Mouse (Mus musculus): ENCODE results near the gene Fcmr. TPM values are rescaled to one million over a fixed set of nuclear protein-coding genes. Genes with fewer than 3 reads are reported as not detected.

Gene Fcmr
- polyA plus RNA-seq, 1 experiment, result 16.2 TPM

GRCm38 (mm10) chr1:130879927-130880326 is 14.5 kb downstream of the Fcmr start:
- H3K27ac ChIP-seq (ENCODE audit: insufficient read depth, low read depth, low read length), result no peak overlapping the region
- DNase-seq, result no peak
- no peak overlapping the region for H3K4me3 ChIP-seq (ENCODE audit: insufficient read depth, low read depth, low read length)
- no peaks in the 10 kb centered on the region for H3K4me1 ChIP-seq (ENCODE audit: control insufficient read depth, insufficient read depth, low read length)
- no peaks in the 10 kb centered on the region for H3K27me3 ChIP-seq (replicated peaks; ENCODE audit: control insufficient read depth, insufficient read depth, low read length)
- WGBS, result 93% methylated on average over 7 of the region's 7 CpGs
- TF ChIP-seq CTCF (conservative IDR thresholded peaks at IDR 0.05; ENCODE audit: insufficient read depth, insufficient read length, low read depth, low read length) (no peak), POLR2A (IDR thresholded peaks at IDR 0.05; ENCODE audit: low read depth, low read length) (no peak)
- no peaks in the 10 kb centered on the region for H3K36me3 ChIP-seq (ENCODE audit: control insufficient read depth, insufficient read depth, low read length)

GRCm38 (mm10) chr1:130883146-130883545 is 17.7 kb downstream of the Fcmr start:
- Histone ChIP-seq H3K4me1 (ENCODE audit: control insufficient read depth, insufficient read depth, low read length) (no peaks in the 10 kb centered on the region), H3K27ac (ENCODE audit: insufficient read depth, low read depth, low read length) (no peak overlapping the region), H3K27me3 (replicated peaks; ENCODE audit: control insufficient read depth, insufficient read depth, low read length) (no peaks in the 10 kb centered on the region), H3K4me3 (ENCODE audit: insufficient read depth, low read depth, low read length) (no peak overlapping the region), H3K36me3 (ENCODE audit: control insufficient read depth, insufficient read depth, low read length) (no peaks in the 10 kb centered on the region)
- 83% methylated on average over 4 of the region's 4 CpGs for WGBS
- DNase-seq, result no peak
- TF ChIP-seq POLR2A (IDR thresholded peaks at IDR 0.05; ENCODE audit: low read depth, low read length) (no peak), CTCF (conservative IDR thresholded peaks at IDR 0.05; ENCODE audit: insufficient read depth, insufficient read length, low read depth, low read length) (no peak)

- H3K4me3 ChIP-seq (ENCODE audit: insufficient read depth, low read depth, low read length), result no peak within 1 kb of the TSS
- no peak within 1 kb of the TSS for H3K27ac ChIP-seq (ENCODE audit: insufficient read depth, low read depth, low read length)
- DNase-seq, result no peak
- no peaks in the 10 kb centered on the region for H3K36me3 ChIP-seq (ENCODE audit: control insufficient read depth, insufficient read depth, low read length)
- no peaks in the 10 kb centered on the region for H3K27me3 ChIP-seq (replicated peaks; ENCODE audit: control insufficient read depth, insufficient read depth, low read length)
- TF ChIP-seq CTCF (conservative IDR thresholded peaks at IDR 0.05; ENCODE audit: insufficient read depth, insufficient read length, low read depth, low read length) (no peak), POLR2A (IDR thresholded peaks at IDR 0.05; ENCODE audit: low read depth, low read length) (no peak)
- no peaks in the 10 kb centered on the region for H3K4me1 ChIP-seq (ENCODE audit: control insufficient read depth, insufficient read depth, low read length)
Measured at GRCm38 (mm10) chr1:130887354-130887753, 21.9 kb downstream of the Fcmr start, which contains the start of gene Il24. Il24 (minus strand) TSS chr1:130887454.

- Histone ChIP-seq H3K4me3 (ENCODE audit: insufficient read depth, low read depth, low read length) (no peak overlapping the region), H3K27me3 (replicated peaks; ENCODE audit: control insufficient read depth, insufficient read depth, low read length) (no peaks in the 10 kb centered on the region), H3K36me3 (ENCODE audit: control insufficient read depth, insufficient read depth, low read length) (no peaks in the 10 kb centered on the region), H3K27ac (ENCODE audit: insufficient read depth, low read depth, low read length) (no peak overlapping the region), H3K4me1 (ENCODE audit: control insufficient read depth, insufficient read depth, low read length) (no peaks in the 10 kb centered on the region)
- 79% methylated on average over 1 of the region's 1 CpGs for WGBS
- DNase-seq, result no peak
- TF ChIP-seq CTCF (conservative IDR thresholded peaks at IDR 0.05; ENCODE audit: insufficient read depth, insufficient read length, low read depth, low read length) (no peak), POLR2A (IDR thresholded peaks at IDR 0.05; ENCODE audit: low read depth, low read length) (no peak)
Measured at GRCm38 (mm10) chr1:130892446-130892845, 27.0 kb downstream of the Fcmr start.

GRCm38 (mm10) chr1:130893329-130894040 is 28.0 kb downstream of the Fcmr start:
- no peak overlapping the region for H3K4me3 ChIP-seq (ENCODE audit: insufficient read depth, low read depth, low read length)
- 46% methylated on average over 9 of the region's 9 CpGs for WGBS
- TF ChIP-seq CTCF (conservative IDR thresholded peaks at IDR 0.05; ENCODE audit: insufficient read depth, insufficient read length, low read depth, low read length) (no peak), POLR2A (IDR thresholded peaks at IDR 0.05; ENCODE audit: low read depth, low read length) (no peak)
- no peaks in the 10 kb centered on the region for H3K36me3 ChIP-seq (ENCODE audit: control insufficient read depth, insufficient read depth, low read length)
- H3K27me3 ChIP-seq (replicated peaks; ENCODE audit: control insufficient read depth, insufficient read depth, low read length), result no peaks in the 10 kb centered on the region
- H3K27ac ChIP-seq (ENCODE audit: insufficient read depth, low read depth, low read length), result no peak overlapping the region
- H3K4me1 ChIP-seq (ENCODE audit: control insufficient read depth, insufficient read depth, low read length), result no peaks in the 10 kb centered on the region
- no peak for DNase-seq

- Histone ChIP-seq H3K4me3 (ENCODE audit: insufficient read depth, low read depth, low read length) (no peak overlapping the region), H3K4me1 (ENCODE audit: control insufficient read depth, insufficient read depth, low read length) (no peaks in the 10 kb centered on the region), H3K27me3 (replicated peaks; ENCODE audit: control insufficient read depth, insufficient read depth, low read length) (no peaks in the 10 kb centered on the region), H3K36me3 (ENCODE audit: control insufficient read depth, insufficient read depth, low read length) (no peaks in the 10 kb centered on the region), H3K27ac (ENCODE audit: insufficient read depth, low read depth, low read length) (no peak overlapping the region)
- DNase-seq, result no peak
- no peak for TF ChIP-seq CTCF (conservative IDR thresholded peaks at IDR 0.05; ENCODE audit: insufficient read depth, insufficient read length, low read depth, low read length)
- no peak for TF ChIP-seq POLR2A (IDR thresholded peaks at IDR 0.05; ENCODE audit: low read depth, low read length)
- 89% methylated on average over 6 of the region's 6 CpGs for WGBS
Measured at GRCm38 (mm10) chr1:130894468-130894867, 29.0 kb downstream of the Fcmr start.

DNA sequence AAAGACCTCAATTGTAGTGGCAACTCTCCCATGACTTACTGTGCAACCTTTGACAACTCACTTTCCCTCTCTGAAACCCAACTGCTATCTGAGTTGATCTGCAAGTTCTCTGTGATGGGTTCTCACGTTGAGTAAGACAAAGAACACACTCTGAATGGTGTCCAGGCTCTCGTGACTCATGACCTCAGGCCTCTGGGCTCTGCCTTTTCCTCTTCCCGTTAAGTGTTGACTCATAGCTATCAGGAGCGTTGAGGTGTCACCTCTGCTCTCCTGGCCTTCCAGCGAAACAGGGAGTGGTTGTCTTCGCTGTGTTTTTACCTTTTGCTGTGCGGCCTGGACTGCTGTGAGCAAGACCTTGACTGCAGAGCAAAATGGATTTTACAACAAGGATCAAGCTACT is 37.0 kb downstream of the Fcmr start:
- H3K27ac ChIP-seq (ENCODE audit: insufficient read depth, low read depth, low read length), result no peak overlapping the region
- no peaks in the 10 kb centered on the region for H3K27me3 ChIP-seq (replicated peaks; ENCODE audit: control insufficient read depth, insufficient read depth, low read length)
- DNase-seq, result no peak
- H3K4me1 ChIP-seq (ENCODE audit: control insufficient read depth, insufficient read depth, low read length), result no peaks in the 10 kb centered on the region
- TF ChIP-seq CTCF (conservative IDR thresholded peaks at IDR 0.05; ENCODE audit: insufficient read depth, insufficient read length, low read depth, low read length) (no peak), POLR2A (IDR thresholded peaks at IDR 0.05; ENCODE audit: low read depth, low read length) (no peak)
- H3K4me3 ChIP-seq (ENCODE audit: insufficient read depth, low read depth, low read length), result no peak overlapping the region
- H3K36me3 ChIP-seq (ENCODE audit: control insufficient read depth, insufficient read depth, low read length), result no peaks in the 10 kb centered on the region
- 77% methylated on average over 7 of the region's 7 CpGs for WGBS

All from kidney, adult 2 months (tissue).